In genomic region chr11:85234363-85234989, GRCm38 (mm10) we compare ENCODE assay signal across 7 mouse cellular contexts. TPM values are rescaled to one million over a fixed set of nuclear protein-coding genes. Genes with fewer than 3 reads are reported as not detected.
DNase-seq lines count a peak whose midpoint lies in the region; ATAC-seq lines count a peak whose summit lies in the region.

No protein-coding gene starts in this region.

- no peaks in the 10 kb centered on the region for H3K27me3 ChIP-seq in intestine, embryonic 16.5 days (replicated peaks; ENCODE audit: control insufficient read depth, insufficient read depth, low read length)
- no peaks in the 10 kb centered on the region for H3K27me3 ChIP-seq in midbrain, embryonic 10.5 days (ENCODE audit: low read depth, poor library complexity, severe bottlenecking)

- WGBS in intestine, embryonic 16.5 days = under 1% methylated on average over 69 of the region's 70 CpGs
- WGBS in midbrain, embryonic 10.5 days = under 1% methylated on average over 70 of the region's 70 CpGs

- H3K4me1 ChIP-seq in intestine, embryonic 16.5 days (ENCODE audit: control insufficient read depth, insufficient read depth, low read length) = no peaks in the 10 kb centered on the region; the same call in 1 of the 2 replicates
- peaks cover 16% of the 10 kb centered on the region for H3K4me1 ChIP-seq in midbrain, embryonic 10.5 days

- peak; percentile 76 for DNase-seq in adrenal gland, adult 8-10 months
- DNase-seq in embryo, embryonic 11 days = peak; percentile 89
- DNase-seq in gastrocnemius, postnatal 36 days = peak; percentile 75 to 77
- peak; percentile 85 to 86 for DNase-seq in left cerebral cortex, postnatal 36 days (ENCODE audit: low spot score in 2 of 2)
- no peak for DNase-seq in midbrain, embryonic 10.5 days (ENCODE audit: low spot score)
- DNase-seq in skeletal muscle tissue, adult 2 months (ENCODE audit: low read depth, low spot score) = peak; percentile 60

- H3K4me2 ChIP-seq in intestine, embryonic 16.5 days (ENCODE audit: low read depth, low read length) = peak overlapping the region; percentile 73

- peak overlapping the region; percentile 99 for H3K27ac ChIP-seq in intestine, embryonic 16.5 days (ENCODE audit: low read length)
- H3K27ac ChIP-seq in midbrain, embryonic 10.5 days (replicated peaks) = peak overlapping the region; percentile 99

- H3K36me3 ChIP-seq in intestine, embryonic 16.5 days (ENCODE audit: control insufficient read depth, insufficient read depth, low read length) = no peaks in the 10 kb centered on the region
- H3K36me3 ChIP-seq in midbrain, embryonic 10.5 days = peaks cover 40% of the 10 kb centered on the region

- peak; percentile 97 for ATAC-seq in intestine, embryonic 16.5 days

- intact Hi-C loops in gastrocnemius, postnatal 36 days (cut with DNase I) = no loop called here
- intact Hi-C loops in left cerebral cortex, postnatal 36 days (cut with DNase I) = loop anchor here (2.0 kb wide), 1 partner anchor 76 kb away; the partner anchor contains the start of gene Ppm1d

- H3K4me3 ChIP-seq in intestine, embryonic 16.5 days (ENCODE audit: low read length) = peak overlapping the region; percentile 90
- peak overlapping the region; percentile 86 for H3K4me3 ChIP-seq in midbrain, embryonic 10.5 days

- H3K9ac ChIP-seq in intestine, embryonic 16.5 days (ENCODE audit: low read depth, low read length) = peak overlapping the region; percentile 83

- no peaks in the 10 kb centered on the region for H3K9me3 ChIP-seq in intestine, embryonic 16.5 days (ENCODE audit: control insufficient read depth, low read length)
- no peaks in the 10 kb centered on the region for H3K9me3 ChIP-seq in midbrain, embryonic 10.5 days (replicated peaks)

RNA-seq across cellular contexts. Expression of gene Appbp2, which starts 0.5 kb away (rescaled TPM):
- total RNA-seq in adrenal gland, adult 8-10 months (2022) = 10 to 100 TPM; 40.1 to 49.0 (median 44.8) TPM
- 1 to 10 TPM; 7.0 to 8.6 TPM for total RNA-seq in gastrocnemius, postnatal 36 days (2021)
- polyA plus RNA-seq in intestine, embryonic 16.5 days (2015; fragmentation: Nextera tagmentation; extraction: Ambion mirVana) = 31.1 and 31.3 TPM in 2 replicates
- total RNA-seq in left cerebral cortex, postnatal 36 days (2021) = 10 to 100 TPM; 57.0 to 59.8 TPM
- polyA plus RNA-seq in midbrain, embryonic 10.5 days (2016; fragmentation: Nextera tagmentation; extraction: Ambion mirVana) = 46.0 and 47.8 TPM in 2 replicates

Comparison
In these comparisons a context has a peak if more than half of its experiments do, and no peak if none do; other contexts are left out.
1. RNA of gene Appbp2, which starts 0.5 kb away (total RNA-seq): 57.0 to 59.8 TPM in left cerebral cortex, postnatal 36 days and 40.1 to 49.0 TPM in adrenal gland, adult 8-10 months; 7.0 to 8.6 TPM in gastrocnemius, postnatal 36 days; every median in the first group is over 4 times any median in the second.